In genomic region chr19:32521446-32521845, GRCm38 (mm10) we compare ENCODE assay signal across 18 mouse cellular contexts. TPM values are rescaled to one million over a fixed set of nuclear protein-coding genes. Genes with fewer than 3 reads are reported as not detected.
DNase-seq lines count a peak whose midpoint lies in the region; ATAC-seq and TF ChIP-seq lines count a peak whose summit lies in the region.
"Had no signal": no experiment of that assay in that cellular context is flagged by ENCODE, and none has a peak within 500 bp of the region (broad histone marks: within the 10 kb centered on the region; RNA-seq: fewer than 3 reads in every experiment).

No protein-coding gene starts in this region.

- H3K27ac ChIP-seq in heart, adult 2 months, result no peak overlapping the region
- H3K27ac ChIP-seq in heart, embryonic 12.5 days (ENCODE audit: poor library complexity, severe bottlenecking), result no peak overlapping the region
- no peak overlapping the region for H3K27ac ChIP-seq in MEL (ENCODE audit: control insufficient read depth, low read depth, low read length)
- no peak overlapping the region for H3K27ac ChIP-seq in small intestine, adult 2 months (ENCODE audit: insufficient read depth, low read depth, low read length)
- H3K27ac ChIP-seq: forebrain, embryonic 15.5 days; hindbrain, embryonic 14.5 days; neural tube, embryonic 13.5 days had no signal

- TF ChIP-seq POLR2A in heart, adult 2 months (IDR thresholded peaks at IDR 0.05; ENCODE audit: insufficient read depth, low read depth, low read length), result no peak
- no peak for TF ChIP-seq POLR2A in MEL (IDR thresholded peaks at IDR 0.05; ENCODE audit: control insufficient read depth in 1 of 2, insufficient read depth in 1 of 2, low read depth in 1 of 2, low read length in 2 of 2, poor library complexity in 1 of 2)
- no peak for TF ChIP-seq POLR2A in small intestine, adult 2 months (IDR thresholded peaks at IDR 0.05; ENCODE audit: low read depth, low read length)

- peaks cover 6% of the 10 kb centered on the region for H3K9me3 ChIP-seq in heart, embryonic 12.5 days (replicated peaks)
- no peaks in the 10 kb centered on the region for H3K9me3 ChIP-seq in MEL (replicated peaks; ENCODE audit: insufficient read depth, low read length)
- H3K9me3 ChIP-seq: forebrain, embryonic 15.5 days; neural tube, embryonic 13.5 days had no signal

- ATAC-seq in heart, embryonic 12.5 days (ENCODE audit: insufficient number of reproducible peaks, low FRiP score), result no peak
- ATAC-seq: forebrain, embryonic 15.5 days had no signal

- intact Hi-C loops in heart, adult 2 months (cut with DNase I), result no loop called here

- peak; percentile 67 for TF ChIP-seq RAD21 in MEL (IDR thresholded peaks at IDR 0.05; ENCODE audit: low read depth, low read length)

- H3K4me2 ChIP-seq in heart, embryonic 12.5 days, result no peak overlapping the region
- H3K4me2 ChIP-seq: forebrain, embryonic 15.5 days; hindbrain, embryonic 14.5 days; neural tube, embryonic 13.5 days had no signal

- H3K4me3 ChIP-seq in heart, adult 2 months, result no peak overlapping the region
- H3K4me3 ChIP-seq in heart, embryonic 12.5 days, result no peak overlapping the region
- H3K4me3 ChIP-seq in MEL (ENCODE audit: control insufficient read depth in 1 of 2, insufficient read depth in 1 of 2, low read depth in 2 of 2, low read length in 2 of 2), result no peak overlapping the region
- H3K4me3 ChIP-seq in small intestine, adult 2 months (ENCODE audit: low read depth, low read length), result no peak overlapping the region
- H3K4me3 ChIP-seq: forebrain, embryonic 15.5 days; megakaryocyte, embryonic 14.5 days; neural tube, embryonic 13.5 days had no signal

- TF ChIP-seq CTCF in heart, adult 2 months (IDR thresholded peaks at IDR 0.05), result peak; percentile 61
- peak; percentile 2 to 55 (median 33); a peak in 4 of 6 replicates for TF ChIP-seq CTCF in MEL (IDR thresholded peaks at IDR 0.05 in 2 of 3, conservative IDR thresholded peaks at IDR 0.05 in 1 of 3; ENCODE audit: control insufficient read depth in 1 of 3, insufficient read depth in 1 of 3, low read depth in 2 of 3, low read length in 3 of 3, poor library complexity in 1 of 3, severe bottlenecking in 1 of 3)
- TF ChIP-seq CTCF in small intestine, adult 2 months (IDR thresholded peaks at IDR 0.05; ENCODE audit: extremely low read depth, insufficient read length, insufficient replicate concordance, low read depth, low read length), result peak; percentile 19; the same call in 1 of the 2 replicates

- DNase-seq in heart, adult 2 months, result no peak
- peak; percentile 8 for DNase-seq in lung, postnatal 36 days
- DNase-seq in lung, postnatal 14 days, result no peak
- DNase-seq in MEL (ENCODE audit: low read depth, low spot score), result peak; percentile 67
- no peak for DNase-seq in urinary bladder, adult 18-20 months (ENCODE audit: low spot score in 2 of 2)
- DNase-seq in retina, embryonic 14.5 days (ENCODE audit: low spot score), result no peak
- DNase-seq: cerebellum, postnatal 14 days; heart, adult 18-20 months; heart, postnatal 10 days; kidney, adult 2 months; kidney, postnatal 4 days; spleen, adult 18-20 months had no signal

- no peak for TF ChIP-seq EP300 in heart, adult 2 months (IDR thresholded peaks at IDR 0.05; ENCODE audit: insufficient read depth, low read depth, low read length)
- no peak for TF ChIP-seq EP300 in MEL (IDR thresholded peaks at IDR 0.05; ENCODE audit: low read depth in 1 of 2, low read length in 2 of 2)

- H3K79me2 ChIP-seq in heart, adult 2 months (replicated peaks; ENCODE audit: control insufficient read depth, insufficient read depth, low read length), result no peaks in the 10 kb centered on the region
- no peaks in the 10 kb centered on the region for H3K79me2 ChIP-seq in MEL (ENCODE audit: control insufficient read depth, insufficient read depth, low read length, poor library complexity)

- 89% methylated on average over 3 of the region's 3 CpGs for WGBS in heart, adult 2 months
- 78% methylated on average over 3 of the region's 3 CpGs for WGBS in heart, embryonic 12.5 days
- 89% methylated on average over 3 of the region's 3 CpGs for WGBS in small intestine, adult 2 months

- no peak overlapping the region for H3K9ac ChIP-seq in heart, adult 2 months (ENCODE audit: low read depth, low read length)
- H3K9ac ChIP-seq in heart, embryonic 12.5 days, result no peak overlapping the region
- no peak overlapping the region for H3K9ac ChIP-seq in MEL (ENCODE audit: control insufficient read depth, low read depth, low read length, poor library complexity, severe bottlenecking)
- H3K9ac ChIP-seq: forebrain, embryonic 15.5 days; hindbrain, embryonic 14.5 days; neural tube, embryonic 13.5 days had no signal

- H3K4me1 ChIP-seq in heart, adult 2 months (ENCODE audit: control insufficient read depth, insufficient read depth, low read length), result no peaks in the 10 kb centered on the region
- peaks cover 12% of the 10 kb centered on the region for H3K4me1 ChIP-seq in heart, embryonic 12.5 days (replicated peaks)
- H3K4me1 ChIP-seq in MEL (ENCODE audit: control insufficient read depth in 1 of 2, insufficient read depth in 2 of 2, low read length in 2 of 2), result peaks cover 11 to 24% of the 10 kb centered on the region in 2 experiments
- peaks cover 18% of the 10 kb centered on the region; the same call in 1 of the 2 replicates for H3K4me1 ChIP-seq in small intestine, adult 2 months (ENCODE audit: control insufficient read depth, insufficient read depth, insufficient read length, low read length)
- H3K4me1 ChIP-seq: forebrain, embryonic 15.5 days; neural tube, embryonic 13.5 days had no signal

- H3K36me3 ChIP-seq in heart, adult 2 months (ENCODE audit: control insufficient read depth, insufficient read depth, low read length), result no peaks in the 10 kb centered on the region
- H3K36me3 ChIP-seq in heart, embryonic 12.5 days, result peaks cover 13% of the 10 kb centered on the region
- H3K36me3 ChIP-seq in MEL (ENCODE audit: control insufficient read depth in 1 of 2, insufficient read depth in 2 of 2, low read length in 2 of 2), result peaks cover 0 to 29% of the 10 kb centered on the region in 2 experiments; a peak in 2 of 4 replicates
- peaks cover 1% of the 10 kb centered on the region; the same call in 1 of the 2 replicates for H3K36me3 ChIP-seq in small intestine, adult 2 months (ENCODE audit: control insufficient read depth, insufficient read depth, low read length)

- no peaks in the 10 kb centered on the region for H3K27me3 ChIP-seq in heart, adult 2 months (ENCODE audit: control insufficient read depth, insufficient read depth, low read length)
- H3K27me3 ChIP-seq in heart, embryonic 12.5 days (replicated peaks), result no peaks in the 10 kb centered on the region
- H3K27me3 ChIP-seq in MEL (ENCODE audit: control insufficient read depth in 1 of 2, insufficient read depth in 2 of 2, low read length in 2 of 2), result no peaks in the 10 kb centered on the region
- H3K27me3 ChIP-seq in small intestine, adult 2 months (ENCODE audit: control insufficient read depth, insufficient read depth, low read length), result no peaks in the 10 kb centered on the region
- H3K27me3 ChIP-seq: forebrain, embryonic 15.5 days; megakaryocyte, embryonic 14.5 days; neural tube, embryonic 13.5 days had no signal

TF ChIP-seq in MEL, 35 proteins besides CTCF, POLR2A, EP300 and RAD21:
- peak; percentile 62; the same call in 1 of the 2 replicates for TF ChIP-seq TBP (IDR thresholded peaks at IDR 0.05; ENCODE audit: low read depth, low read length)
- TF ChIP-seq SIN3A (IDR thresholded peaks at IDR 0.05; ENCODE audit: low read length), result no peak
- no peak for TF ChIP-seq BHLHE40 (IDR thresholded peaks at IDR 0.05; ENCODE audit: borderline replicate concordance, low read depth, low read length)
- no peak for TF ChIP-seq POLR2AphosphoS2 (IDR thresholded peaks at IDR 0.05; ENCODE audit: low read length)
- no peak for TF ChIP-seq MEF2A (IDR thresholded peaks at IDR 0.05; ENCODE audit: extremely low read depth, insufficient replicate concordance, low read depth, low read length, poor library complexity, severe bottlenecking)
- TF ChIP-seq ZNF384 (IDR thresholded peaks at IDR 0.05; ENCODE audit: low read depth, low read length), result peak; percentile 22; the same call in 1 of the 2 replicates
- TF ChIP-seq POLR2AphosphoS5 (IDR thresholded peaks at IDR 0.05; ENCODE audit: borderline replicate concordance, low read depth, low read length), result no peak
- no peak for TF ChIP-seq MAFK (IDR thresholded peaks at IDR 0.05; ENCODE audit: borderline replicate concordance, low read depth, low read length)
- no peak for TF ChIP-seq JUND (IDR thresholded peaks at IDR 0.05; ENCODE audit: low read depth, low read length)
- peak; percentile 81 for TF ChIP-seq MYC (IDR thresholded peaks at IDR 0.05; ENCODE audit: low read depth, low read length)
- TF ChIP-seq SMC3 (IDR thresholded peaks at IDR 0.05; ENCODE audit: low read depth, low read length), result peak; percentile 66
- peak; percentile 58 for TF ChIP-seq ZC3H11A (IDR thresholded peaks at IDR 0.05; ENCODE audit: low read depth, low read length)

RNA-seq across cellular contexts. Expression of gene Minpp1, which starts 35.9 kb away (rescaled TPM):
- total RNA-seq in heart, adult 2 months (2021), result 10 to 100 TPM; 14.2 to 14.3 TPM
- polyA plus RNA-seq in heart, adult 2 months (2012; rRNA removed), result 8.7 and 11.1 TPM in 2 replicates
- polyA plus RNA-seq in heart, embryonic 12.5 days (2016; fragmentation: Nextera tagmentation; extraction: Ambion mirVana), result 79.3 and 81.1 TPM in 2 replicates
- total RNA-seq in MEL (2012; rRNA removed), result 192 and 256 TPM in 2 replicates
- 100 to 1,000 TPM in 1 of 2 experiments, not detected in 1; 176 TPM for polyA plus RNA-seq in MEL (2012; ENCODE audit: insufficient read depth in 1 of 2, insufficient read length in 2 of 2, low read depth in 1 of 2, low replicate concordance in 2 of 2, missing spikeins in 1 of 2)
- polyA plus RNA-seq in small intestine, adult 2 months (2012; rRNA removed), result 86.5 and 112 TPM in 2 replicates

RNA-seq across cellular contexts. Expression of gene Rpl9-ps6, which starts 55.1 kb away (rescaled TPM):
- 10 to 100 TPM; 27.8 to 28.9 TPM for total RNA-seq in heart, adult 2 months (2021)
- polyA plus RNA-seq in heart, adult 2 months (2012; rRNA removed), result 7.4 and 18.5 TPM in 2 replicates
- 57.6 and 60.3 TPM in 2 replicates for polyA plus RNA-seq in heart, embryonic 12.5 days (2016; fragmentation: Nextera tagmentation; extraction: Ambion mirVana)
- 111 and 161 TPM in 2 replicates for total RNA-seq in MEL (2012; rRNA removed)
- polyA plus RNA-seq in MEL (2012; ENCODE audit: insufficient read depth in 1 of 2, insufficient read length in 2 of 2, low read depth in 1 of 2, low replicate concordance in 2 of 2, missing spikeins in 1 of 2), result 10 to 100 TPM in 1 of 2 experiments, not detected in 1; 95.5 TPM
- 0.65 and 0.83 TPM in 2 replicates for polyA plus RNA-seq in small intestine, adult 2 months (2012; rRNA removed)

Comparison
In these comparisons a context has a peak if more than half of its experiments do, and no peak if none do; other contexts are left out.
1. DNase-seq: peak in lung, postnatal 36 days (single experiment) and MEL (single experiment); none in heart, adult 2 months (0 of 2), lung, postnatal 14 days (single experiment), urinary bladder, adult 18-20 months (0 of 2) and retina, embryonic 14.5 days (single experiment).
2. Peak in every context shown above with its lines, with median percentiles within 50 percentile points of each other: CTCF ChIP-seq.